ENCODE assay signal across 15 mouse cellular contexts in genomic region chr2:163398770-163399169, GRCm38 (mm10). TPM values are rescaled to one million over a fixed set of nuclear protein-coding genes. Genes with fewer than 3 reads are reported as not detected.
A peak's percentile ranks its signal among the peaks of the same experiment; 100 is the strongest.
DNase-seq lines count a peak whose midpoint lies in the region; ATAC-seq and TF ChIP-seq lines count a peak whose summit lies in the region.
"Had no signal": no experiment of that assay in that cellular context is flagged by ENCODE, and none has a peak within 500 bp of the region (broad histone marks: within the 10 kb centered on the region; RNA-seq: fewer than 3 reads in every experiment).

No protein-coding gene starts in this region.

- ATAC-seq in heart, embryonic 14.5 days (ENCODE audit: insufficient number of reproducible peaks, insufficient read depth, low FRiP score, low read depth), result no peak
- ATAC-seq: hindbrain, postnatal 0 days; midbrain, embryonic 16.5 days had no signal

- 46% methylated on average over 4 of the region's 4 CpGs for WGBS in heart, embryonic 14.5 days
- WGBS in small intestine, adult 2 months, result 72% methylated on average over 4 of the region's 4 CpGs

- intact Hi-C loops in heart, postnatal 14 days (cut with DNase I), result loop anchor here (5.0 kb wide), 1 partner anchor 36 kb away; no protein-coding TSS in a partner anchor

- no peak for DNase-seq in heart, postnatal 14 days
- DNase-seq in fibroblast of lung, adult 2 months (ENCODE audit: low read depth), result peak; percentile 47
- no peak for DNase-seq in cerebellum, adult 9-11 months
- no peak for DNase-seq in ovary, adult 18-20 months (ENCODE audit: low spot score)
- DNase-seq: cerebellum, adult 2 months; kidney, postnatal 25 days; liver, embryonic 13.5 days; thymus, adult 18-20 months had no signal

- H3K27ac ChIP-seq in heart, embryonic 14.5 days (replicated peaks in 1 of 2; ENCODE audit: control insufficient read depth in 1 of 2, insufficient read depth in 1 of 2, low read depth in 2 of 2, low read length in 2 of 2), result peak overlapping the region; percentile 95 to 98
- H3K27ac ChIP-seq in brown adipose tissue, adult 24 weeks (replicated peaks; ENCODE audit: low read depth, low read length), result peak overlapping the region; percentile 65
- H3K27ac ChIP-seq in small intestine, adult 2 months (ENCODE audit: insufficient read depth, low read depth, low read length), result peak overlapping the region; percentile 20; the same call in 1 of the 2 replicates
- H3K27ac ChIP-seq: hindbrain, postnatal 0 days; liver, embryonic 13.5 days; neural tube, embryonic 12.5 days had no signal

- TF ChIP-seq POLR2A in small intestine, adult 2 months (IDR thresholded peaks at IDR 0.05; ENCODE audit: low read depth, low read length), result no peak

- no peaks in the 10 kb centered on the region for H3K27me3 ChIP-seq in heart, embryonic 14.5 days (ENCODE audit: control insufficient read depth, insufficient read depth, low read length)
- no peaks in the 10 kb centered on the region for H3K27me3 ChIP-seq in small intestine, adult 2 months (ENCODE audit: control insufficient read depth, insufficient read depth, low read length)
- H3K27me3 ChIP-seq: neural tube, embryonic 12.5 days had no signal

- H3K4me2 ChIP-seq in heart, embryonic 14.5 days (ENCODE audit: low read length), result peak overlapping the region; percentile 80
- H3K4me2 ChIP-seq: liver, embryonic 13.5 days had no signal

- peak overlapping the region; percentile 76 to 91; a peak in 3 of 4 replicates for H3K4me3 ChIP-seq in heart, embryonic 14.5 days (ENCODE audit: control insufficient read depth in 1 of 2, insufficient read depth in 1 of 2, low read depth in 1 of 2, low read length in 2 of 2)
- H3K4me3 ChIP-seq in brown adipose tissue, adult 24 weeks (ENCODE audit: insufficient read depth, low read depth, low read length), result no peak overlapping the region
- H3K4me3 ChIP-seq in small intestine, adult 2 months (ENCODE audit: low read depth, low read length), result no peak overlapping the region
- H3K4me3 ChIP-seq: liver, embryonic 13.5 days; neural tube, embryonic 12.5 days had no signal

- H3K9ac ChIP-seq in heart, embryonic 14.5 days (ENCODE audit: low read length), result peak overlapping the region; percentile 94
- H3K9ac ChIP-seq: liver, embryonic 13.5 days; neural tube, embryonic 12.5 days had no signal

- H3K4me1 ChIP-seq in heart, embryonic 14.5 days (ENCODE audit: control insufficient read depth in 2 of 2, insufficient read depth in 2 of 2, low read length in 2 of 2), result peaks cover 14 to 16% of the 10 kb centered on the region in 2 experiments
- H3K4me1 ChIP-seq in brown adipose tissue, adult 24 weeks (ENCODE audit: control insufficient read depth, insufficient read depth, insufficient read length, low read length), result no peaks in the 10 kb centered on the region
- H3K4me1 ChIP-seq in small intestine, adult 2 months (ENCODE audit: control insufficient read depth, insufficient read depth, insufficient read length, low read length), result no peaks in the 10 kb centered on the region
- H3K4me1 ChIP-seq: liver, embryonic 13.5 days had no signal

- H3K36me3 ChIP-seq in heart, embryonic 14.5 days (ENCODE audit: control insufficient read depth, insufficient read depth, low read length), result no peaks in the 10 kb centered on the region
- H3K36me3 ChIP-seq in small intestine, adult 2 months (ENCODE audit: control insufficient read depth, insufficient read depth, low read length), result no peaks in the 10 kb centered on the region
- H3K36me3 ChIP-seq: liver, embryonic 13.5 days; neural tube, embryonic 12.5 days had no signal

- no peaks in the 10 kb centered on the region for H3K9me3 ChIP-seq in heart, embryonic 14.5 days (ENCODE audit: control insufficient read depth, low read length)
- H3K9me3 ChIP-seq: liver, embryonic 13.5 days; neural tube, embryonic 12.5 days had no signal

- TF ChIP-seq CTCF in small intestine, adult 2 months (IDR thresholded peaks at IDR 0.05; ENCODE audit: extremely low read depth, insufficient read length, insufficient replicate concordance, low read depth, low read length), result no peak

RNA-seq across cellular contexts. Expression of gene Jph2, which starts 1.0 kb away (rescaled TPM):
- 25.5 and 29.4 TPM in 2 replicates for polyA plus RNA-seq in heart, embryonic 14.5 days (2014; fragmentation: Nextera tagmentation; extraction: Ambion mirVana)
- 100 to 1,000 TPM; 401 to 402 TPM for total RNA-seq in heart, postnatal 14 days (2021)
- polyA plus RNA-seq in brown adipose tissue, adult 24 weeks (2012; ENCODE audit: insufficient read depth, insufficient read length, missing spikeins), result 1.1 and 5.7 TPM in 2 replicates
- polyA plus RNA-seq in small intestine, adult 2 months (2012; rRNA removed), result 20.6 and 28.7 TPM in 2 replicates
- total RNA-seq: megakaryocyte progenitor cell, adult 5-6 weeks had no signal

RNA-seq across cellular contexts. Expression of gene Oser1, which starts 25.7 kb away (rescaled TPM):
- 52.6 and 56.8 TPM in 2 replicates for polyA plus RNA-seq in heart, embryonic 14.5 days (2014; fragmentation: Nextera tagmentation; extraction: Ambion mirVana)
- total RNA-seq in heart, postnatal 14 days (2021), result 10 to 100 TPM; 22.3 to 25.3 TPM
- polyA plus RNA-seq in brown adipose tissue, adult 24 weeks (2012; ENCODE audit: insufficient read depth, insufficient read length, missing spikeins), result 22.5 and 24.0 TPM in 2 replicates
- 5.0 and 12.2 TPM in 2 replicates for polyA plus RNA-seq in small intestine, adult 2 months (2012; rRNA removed)

RNA-seq across cellular contexts. Expression of gene Gdap1l1, which starts 39.5 kb away (rescaled TPM):
- 0.39 and 0.54 TPM in 2 replicates for polyA plus RNA-seq in heart, embryonic 14.5 days (2014; fragmentation: Nextera tagmentation; extraction: Ambion mirVana)
- total RNA-seq in heart, postnatal 14 days (2021), result not detected
- polyA plus RNA-seq in brown adipose tissue, adult 24 weeks (2012; ENCODE audit: insufficient read depth, insufficient read length, missing spikeins), result not detected in 2 replicates
- polyA plus RNA-seq in small intestine, adult 2 months (2012; rRNA removed), result 0.85 and 1.6 TPM in 2 replicates
- total RNA-seq: megakaryocyte progenitor cell, adult 5-6 weeks had no signal

Comparison
In these comparisons a context has a peak if more than half of its experiments do, and no peak if none do; other contexts are left out.
1. H3K27ac ChIP-seq: peak in every context shown above with its lines; median percentile 96 in heart, embryonic 14.5 days; 65 in brown adipose tissue, adult 24 weeks; 20 in small intestine, adult 2 months.
2. H3K4me3 ChIP-seq: peak in heart, embryonic 14.5 days (2 of 2); none in brown adipose tissue, adult 24 weeks (single experiment) and small intestine, adult 2 months (single experiment).